14 mouse cellular contexts compared by ENCODE assay signal in genomic region chr15:98674284-98674993, GRCm38 (mm10). TPM values are rescaled to one million over a fixed set of nuclear protein-coding genes. Genes with fewer than 3 reads are reported as not detected.
DNase-seq lines count a peak whose midpoint lies in the region; ATAC-seq lines count a peak whose summit lies in the region.
"Had no signal": no experiment of that assay in that cellular context is flagged by ENCODE, and none has a peak within 500 bp of the region (broad histone marks: within the 10 kb centered on the region; RNA-seq: fewer than 3 reads in every experiment).

No protein-coding gene starts in this region.

- 0 out of 2 replicates have a peak overlapping the region, but pooled peaks have one; percentile 29 for H3K9ac ChIP-seq in heart, embryonic 12.5 days
- H3K9ac ChIP-seq in forebrain, embryonic 14.5 days (ENCODE audit: low read length): peak overlapping the region; percentile 56; the same call in 1 of the 2 replicates
- peak overlapping the region; percentile 56 for H3K9ac ChIP-seq in midbrain, embryonic 12.5 days (replicated peaks)

- H3K9me3 ChIP-seq in heart, embryonic 12.5 days (replicated peaks): no peaks in the 10 kb centered on the region
- H3K9me3 ChIP-seq in heart, embryonic 10.5 days: no peaks in the 10 kb centered on the region
- H3K9me3 ChIP-seq in forebrain, embryonic 14.5 days (replicated peaks; ENCODE audit: control insufficient read depth, low read length): no peaks in the 10 kb centered on the region
- no peaks in the 10 kb centered on the region for H3K9me3 ChIP-seq in midbrain, embryonic 12.5 days
- H3K9me3 ChIP-seq: heart, embryonic 15.5 days had no signal

- 41% methylated on average over 7 of the region's 7 CpGs for WGBS in heart, embryonic 12.5 days
- WGBS in heart, embryonic 10.5 days: 41% methylated on average over 7 of the region's 7 CpGs
- WGBS in forebrain, embryonic 14.5 days: 15% methylated on average over 7 of the region's 7 CpGs
- 16% methylated on average over 7 of the region's 7 CpGs for WGBS in midbrain, embryonic 12.5 days

- ATAC-seq in heart, embryonic 12.5 days (ENCODE audit: insufficient number of reproducible peaks, low FRiP score): no peak
- ATAC-seq in forebrain, embryonic 14.5 days: peak; percentile 80
- ATAC-seq in midbrain, embryonic 12.5 days (ENCODE audit: low FRiP score, low read depth): peak; percentile 75
- ATAC-seq: Patski had no signal

- H3K4me1 ChIP-seq in heart, embryonic 12.5 days (replicated peaks): peaks cover 42% of the 10 kb centered on the region
- peaks cover 48% of the 10 kb centered on the region for H3K4me1 ChIP-seq in heart, embryonic 10.5 days
- peaks cover 30% of the 10 kb centered on the region for H3K4me1 ChIP-seq in forebrain, embryonic 14.5 days (ENCODE audit: control insufficient read depth, insufficient read depth, low read length)
- H3K4me1 ChIP-seq in midbrain, embryonic 12.5 days: peaks cover 44% of the 10 kb centered on the region

- DNase-seq in heart, embryonic 10.5 days (ENCODE audit: low spot score): no peak
- DNase-seq in brain, adult 2 months (ENCODE audit: low read depth, low spot score): peak; percentile 61
- DNase-seq in forebrain, embryonic 14.5 days (ENCODE audit: low spot score): peak; percentile 90
- no peak for DNase-seq in natural killer cell, adult 2 months (ENCODE audit: low spot score in 2 of 2)
- no peak for DNase-seq in gastrocnemius, postnatal 25 days
- DNase-seq in kidney, adult 11 months: no peak
- DNase-seq: B cell, adult 2 months; lung, adult 2 months had no signal

- H3K4me3 ChIP-seq in heart, embryonic 12.5 days: no peak overlapping the region
- no peak overlapping the region for H3K4me3 ChIP-seq in heart, embryonic 10.5 days
- H3K4me3 ChIP-seq in forebrain, embryonic 14.5 days (ENCODE audit: low read depth, low read length): peak overlapping the region; percentile 37
- H3K4me3 ChIP-seq in midbrain, embryonic 12.5 days: peak overlapping the region; percentile 56
- H3K4me3 ChIP-seq: erythroblast, embryonic 14.5 days had no signal

- peak overlapping the region; percentile 98; the same call in 1 of the 2 replicates for H3K4me2 ChIP-seq in heart, embryonic 12.5 days
- H3K4me2 ChIP-seq in forebrain, embryonic 14.5 days (ENCODE audit: low read length): peak overlapping the region; percentile 84
- H3K4me2 ChIP-seq in midbrain, embryonic 12.5 days (replicated peaks): peak overlapping the region; percentile 99

- peaks cover 40% of the 10 kb centered on the region for H3K27me3 ChIP-seq in heart, embryonic 12.5 days (replicated peaks)
- peaks cover 60% of the 10 kb centered on the region for H3K27me3 ChIP-seq in heart, embryonic 10.5 days (ENCODE audit: insufficient read depth, poor library complexity, severe bottlenecking)
- H3K27me3 ChIP-seq in forebrain, embryonic 14.5 days (replicated peaks; ENCODE audit: control insufficient read depth, insufficient read depth, low read length): no peaks in the 10 kb centered on the region
- H3K27me3 ChIP-seq in midbrain, embryonic 12.5 days: peaks cover 30% of the 10 kb centered on the region
- H3K27me3 ChIP-seq: Patski had no signal

- H3K36me3 ChIP-seq in heart, embryonic 12.5 days: no peaks in the 10 kb centered on the region
- H3K36me3 ChIP-seq in heart, embryonic 10.5 days: no peaks in the 10 kb centered on the region
- 0 out of 2 replicates have a peak, but pooled peaks cover 9% of the 10 kb centered on the region for H3K36me3 ChIP-seq in forebrain, embryonic 14.5 days (ENCODE audit: control insufficient read depth, insufficient read depth, low read length)
- H3K36me3 ChIP-seq in midbrain, embryonic 12.5 days: peaks cover 23% of the 10 kb centered on the region
- H3K36me3 ChIP-seq: heart, embryonic 15.5 days had no signal

- H3K27ac ChIP-seq in heart, embryonic 12.5 days (ENCODE audit: poor library complexity, severe bottlenecking): no peak overlapping the region
- H3K27ac ChIP-seq in heart, embryonic 10.5 days: no peak overlapping the region
- peak overlapping the region; percentile 65; the same call in 1 of the 2 replicates for H3K27ac ChIP-seq in forebrain, embryonic 14.5 days (ENCODE audit: low read depth, low read length)
- H3K27ac ChIP-seq in midbrain, embryonic 12.5 days (replicated peaks): peak overlapping the region; percentile 72
- H3K27ac ChIP-seq: heart, embryonic 15.5 days had no signal

RNA-seq across cellular contexts. Expression of gene Rnd1, which starts 2.8 kb away (rescaled TPM):
- polyA plus RNA-seq in heart, embryonic 12.5 days (2016; fragmentation: Nextera tagmentation; extraction: Ambion mirVana): 0.91 and 1.1 TPM in 2 replicates
- 1.7 and 2.8 TPM in 2 replicates for polyA plus RNA-seq in heart, embryonic 10.5 days (2016; fragmentation: Nextera tagmentation; extraction: Ambion mirVana)
- 6.3 and 6.8 TPM in 2 replicates for polyA plus RNA-seq in forebrain, embryonic 14.5 days (2014; fragmentation: Nextera tagmentation; extraction: Ambion mirVana)
- polyA plus RNA-seq in midbrain, embryonic 12.5 days (2016; fragmentation: Nextera tagmentation; extraction: Ambion mirVana): 8.0 and 8.3 TPM in 2 replicates
- total RNA-seq in gastrocnemius, postnatal 25 days (2021): 1 to 10 TPM in 1 of 2 experiments, under 1 TPM in 1; 0.40 to 1.0 TPM
- polyA plus RNA-seq: erythroblast, embryonic 14.5 days had no signal

RNA-seq across cellular contexts. Expression of gene Ddx23, which starts 11.7 kb away (rescaled TPM):
- polyA plus RNA-seq in heart, embryonic 12.5 days (2016; fragmentation: Nextera tagmentation; extraction: Ambion mirVana): 15.0 and 16.4 TPM in 2 replicates
- 15.6 and 17.5 TPM in 2 replicates for polyA plus RNA-seq in heart, embryonic 10.5 days (2016; fragmentation: Nextera tagmentation; extraction: Ambion mirVana)
- polyA plus RNA-seq in forebrain, embryonic 14.5 days (2014; fragmentation: Nextera tagmentation; extraction: Ambion mirVana): 18.2 and 24.3 TPM in 2 replicates
- polyA plus RNA-seq in midbrain, embryonic 12.5 days (2016; fragmentation: Nextera tagmentation; extraction: Ambion mirVana): 24.4 and 29.3 TPM in 2 replicates
- total RNA-seq in gastrocnemius, postnatal 25 days (2021): 10 to 100 TPM; 53.1 to 56.8 TPM

RNA-seq across cellular contexts. Expression of gene Ccdc65, which starts 33.6 kb away (rescaled TPM):
- polyA plus RNA-seq in heart, embryonic 12.5 days (2016; fragmentation: Nextera tagmentation; extraction: Ambion mirVana): 0.33 and 0.62 TPM in 2 replicates
- polyA plus RNA-seq in heart, embryonic 10.5 days (2016; fragmentation: Nextera tagmentation; extraction: Ambion mirVana): 0.44 and 0.46 TPM in 2 replicates
- 3.2 and 3.3 TPM in 2 replicates for polyA plus RNA-seq in forebrain, embryonic 14.5 days (2014; fragmentation: Nextera tagmentation; extraction: Ambion mirVana)
- polyA plus RNA-seq in midbrain, embryonic 12.5 days (2016; fragmentation: Nextera tagmentation; extraction: Ambion mirVana): 0.87 and 1.8 TPM in 2 replicates
- not detected for total RNA-seq in gastrocnemius, postnatal 25 days (2021)
- total RNA-seq: neutrophil, adult 5-6 weeks had no signal
- polyA plus RNA-seq: erythroblast, embryonic 14.5 days had no signal

RNA-seq across cellular contexts. Expression of gene Cacnb3, which starts 43.8 kb away (rescaled TPM):
- 9.5 and 10.3 TPM in 2 replicates for polyA plus RNA-seq in heart, embryonic 12.5 days (2016; fragmentation: Nextera tagmentation; extraction: Ambion mirVana)
- polyA plus RNA-seq in heart, embryonic 10.5 days (2016; fragmentation: Nextera tagmentation; extraction: Ambion mirVana): 9.9 and 23.3 TPM in 2 replicates
- polyA plus RNA-seq in forebrain, embryonic 14.5 days (2014; fragmentation: Nextera tagmentation; extraction: Ambion mirVana): 75.9 and 95.4 TPM in 2 replicates
- polyA plus RNA-seq in midbrain, embryonic 12.5 days (2016; fragmentation: Nextera tagmentation; extraction: Ambion mirVana): 86.2 and 99.6 TPM in 2 replicates
- 1 to 10 TPM; 3.4 to 4.1 TPM for total RNA-seq in gastrocnemius, postnatal 25 days (2021)
- total RNA-seq: neutrophil, adult 5-6 weeks had no signal
- polyA plus RNA-seq: erythroblast, embryonic 14.5 days had no signal

RNA-seq across cellular contexts. Expression of gene Fkbp11, which starts 53.6 kb away (rescaled TPM):
- polyA plus RNA-seq in heart, embryonic 12.5 days (2016; fragmentation: Nextera tagmentation; extraction: Ambion mirVana): 13.2 and 17.8 TPM in 2 replicates
- 20.5 and 40.8 TPM in 2 replicates for polyA plus RNA-seq in heart, embryonic 10.5 days (2016; fragmentation: Nextera tagmentation; extraction: Ambion mirVana)
- polyA plus RNA-seq in forebrain, embryonic 14.5 days (2014; fragmentation: Nextera tagmentation; extraction: Ambion mirVana): 2.6 and 3.8 TPM in 2 replicates
- polyA plus RNA-seq in midbrain, embryonic 12.5 days (2016; fragmentation: Nextera tagmentation; extraction: Ambion mirVana): 5.7 and 9.2 TPM in 2 replicates
- total RNA-seq in gastrocnemius, postnatal 25 days (2021): 1 to 10 TPM; 2.7 to 3.5 TPM

Comparison
In these comparisons a context has a peak if more than half of its experiments do, and no peak if none do; other contexts are left out.
1. H3K27ac ChIP-seq: peak in forebrain, embryonic 14.5 days (single experiment) and midbrain, embryonic 12.5 days (single experiment); none in heart, embryonic 12.5 days (single experiment) and heart, embryonic 10.5 days (single experiment).
2. H3K4me3 ChIP-seq: peak in forebrain, embryonic 14.5 days (single experiment) and midbrain, embryonic 12.5 days (single experiment); none in heart, embryonic 12.5 days (single experiment) and heart, embryonic 10.5 days (single experiment).
3. DNase-seq: peak in brain, adult 2 months (single experiment) and forebrain, embryonic 14.5 days (single experiment); none in heart, embryonic 10.5 days (single experiment), natural killer cell, adult 2 months (0 of 2), gastrocnemius, postnatal 25 days (single experiment) and kidney, adult 11 months (single experiment).
4. Peak in every context shown above with its lines, with median percentiles within 50 percentile points of each other: H3K4me2 ChIP-seq and H3K9ac ChIP-seq.